Mouse (Mus musculus) heart, adult 2 months (tissue): Measurements from ENCODE around the gene Cyp2u1. TPM values are rescaled to one million over a fixed set of nuclear protein-coding genes. Genes with fewer than 3 reads are reported as not detected.
"Not testable (repeated sequence)": the region's sequence is repeated elsewhere in the genome, so short reads cannot be mapped to it uniquely, and the experiment has no call there.

Source experiments
- DNase-seq, 2 experiments: peaks; one replicate each; pipeline ENCODE4 v3.0.0; 2021
- H3K27ac ChIP-seq: fragments of 200-600 bp; 2 replicates; pipeline ENCODE4 v1.8.1; 2022
- H3K27me3 ChIP-seq: fragments of 200-500 bp; 2 replicates; pipeline ENCODE4 v1.6.1; 2012; ENCODE audit warnings: mild to moderate bottlenecking, low read length, inconsistent platforms, mixed read lengths; ENCODE audit not compliant: control insufficient read depth, insufficient read depth
- H3K36me3 ChIP-seq: fragments of 200-500 bp; 2 replicates; pipeline ENCODE4 v1.6.1; 2012; ENCODE audit warnings: low read length, inconsistent platforms; ENCODE audit not compliant: control insufficient read depth, insufficient read depth
- H3K4me1 ChIP-seq: fragments of 200-500 bp; 2 replicates; pipeline ENCODE4 v1.6.1; 2011; ENCODE audit warnings: low read length; ENCODE audit not compliant: control insufficient read depth, insufficient read depth
- H3K4me3 ChIP-seq: fragments of 200-600 bp; 2 replicates; pipeline ENCODE4 v1.8.1; 2022
- H3K79me2 ChIP-seq: fragments of 200-500 bp; replicated peaks from 2 replicates; pipeline ENCODE4 v1.6.1; 2012; ENCODE audit warnings: mild to moderate bottlenecking, inconsistent platforms, low read length, moderate library complexity, mixed read lengths; ENCODE audit not compliant: control insufficient read depth, insufficient read depth
- H3K9ac ChIP-seq: fragments of 200-500 bp; 2 replicates; pipeline ENCODE4 v1.6.1; 2012; ENCODE audit warnings: low read depth, mild to moderate bottlenecking, control low read depth, inconsistent platforms, low read length, mixed read lengths
- CTCF ChIP-seq: fragments of 200-600 bp; IDR thresholded peaks from 2 replicates; pipeline ENCODE4 v1.8.1; 2022; ENCODE audit warnings: antibody characterized with exemption, mild to moderate bottlenecking, moderate library complexity
- EP300 ChIP-seq: fragments of 200-500 bp; IDR thresholded peaks from 2 replicates; pipeline ENCODE4 v1.6.1; 2011; ENCODE audit warnings: low read depth, low read length, control low read depth; ENCODE audit not compliant: insufficient read depth
- POLR2A ChIP-seq: fragments of 200-500 bp; IDR thresholded peaks from 2 replicates; pipeline ENCODE4 v1.6.1; 2011; ENCODE audit warnings: mild to moderate bottlenecking, low read depth, low read length, control low read depth; ENCODE audit not compliant: insufficient read depth
- WGBS: fragments of 180-500 bp; shearing (Covaris S2); methylation state at CpG from one replicate; pipeline ENCODE4 v1.1.7; 2018; 5-methylcytosine and 5-hydroxymethylcytosine counted together
- intact Hi-C: fragments of 180-260 bp; cut with DNase I; formaldehyde crosslinking; loops from one replicate; pipeline ENCODE4 v1.15.1; 2025
- polyA plus RNA-seq: library from polyadenylated mRNA; depleted of rRNA; stranded (reverse); fragments of >200 nt; gene quantifications from 2 replicates; pipeline ENCODE4 v1.2.3, GENCODE M21; 2012
- total RNA-seq, 2 experiments: library from RNA; stranded (reverse); gene quantifications; 2 replicates each; pipeline ENCODE4 v1.2.3; 2021

Cyp2u1 gene
- total and polyA plus RNA-seq, 3 experiments = 13.0 to 40.9 (median 32.8) TPM

- Histone ChIP-seq H3K27ac (no peak overlapping the region), H3K27me3 (no peaks in the 10 kb centered on the region; the same call in 1 of the 2 replicates), H3K4me3 (no peak overlapping the region), H3K36me3 (no peaks in the 10 kb centered on the region), H3K79me2 (no peaks in the 10 kb centered on the region), H3K4me1 (no peaks in the 10 kb centered on the region), H3K9ac (no peak overlapping the region)
- DNase-seq = no peak
- WGBS = 89% methylated on average over 6 of the region's 6 CpGs
- intact Hi-C loops = no loop called here
- TF ChIP-seq EP300 = no peak
- no peak for TF ChIP-seq POLR2A
- no peak for TF ChIP-seq CTCF
Measured at GRCm38 (mm10) chr3:131345903-131346302, 42.9 kb upstream of the Cyp2u1 start.

- WGBS = 86% methylated on average over 6 of the region's 6 CpGs
- Histone ChIP-seq H3K9ac (no peak overlapping the region), H3K27me3 (no peaks in the 10 kb centered on the region; the same call in 1 of the 2 replicates), H3K27ac (no peak overlapping the region), H3K4me3 (no peak overlapping the region), H3K79me2 (no peaks in the 10 kb centered on the region), H3K36me3 (no peaks in the 10 kb centered on the region), H3K4me1 (no peaks in the 10 kb centered on the region)
- no peak for DNase-seq
- intact Hi-C loops = no loop called here
- TF ChIP-seq CTCF (no peak), EP300 (no peak), POLR2A (no peak)
Measured at GRCm38 (mm10) chr3:131343311-131343710, 40.3 kb upstream of the Cyp2u1 start.

GRCm38 (mm10) chr3:131340885-131341284 is 37.9 kb upstream of the Cyp2u1 start:
- H3K4me1 ChIP-seq = no peaks in the 10 kb centered on the region
- TF ChIP-seq POLR2A = no peak
- no peak for TF ChIP-seq CTCF
- no peak for TF ChIP-seq EP300
- DNase-seq = no peak
- H3K27ac ChIP-seq = no peak overlapping the region
- H3K9ac ChIP-seq = no peak overlapping the region
- intact Hi-C loops = no loop called here
- H3K36me3 ChIP-seq = no peaks in the 10 kb centered on the region
- H3K27me3 ChIP-seq = no peaks in the 10 kb centered on the region; the same call in 1 of the 2 replicates
- no peaks in the 10 kb centered on the region for H3K79me2 ChIP-seq
- 63% methylated on average over 3 of the region's 3 CpGs for WGBS
- no peak overlapping the region for H3K4me3 ChIP-seq

GRCm38 (mm10) chr3:131339280-131339679 is 36.3 kb upstream of the Cyp2u1 start:
- no peaks in the 10 kb centered on the region for H3K36me3 ChIP-seq
- no peaks in the 10 kb centered on the region; the same call in 1 of the 2 replicates for H3K27me3 ChIP-seq
- no peaks in the 10 kb centered on the region for H3K79me2 ChIP-seq
- DNase-seq = no peak
- H3K4me3 ChIP-seq = no peak overlapping the region
- WGBS = 67% methylated on average over 4 of the region's 4 CpGs
- no peak overlapping the region for H3K27ac ChIP-seq
- H3K4me1 ChIP-seq = no peaks in the 10 kb centered on the region; the same call in 1 of the 2 replicates
- H3K9ac ChIP-seq = no peak overlapping the region
- intact Hi-C loops = no loop called here
- TF ChIP-seq CTCF (no peak), EP300 (no peak), POLR2A (no peak)

- H3K36me3 ChIP-seq, H3K79me2 ChIP-seq, DNase-seq, H3K27me3 ChIP-seq, intact Hi-C loops, H3K4me3 ChIP-seq, H3K4me1 ChIP-seq, H3K27ac ChIP-seq, H3K9ac ChIP-seq: not testable (repeated sequence)
- 88% methylated on average over 7 of the region's 7 CpGs for WGBS
Measured at GRCm38 (mm10) chr3:131337749-131338148, 34.7 kb upstream of the Cyp2u1 start.

- WGBS = 92% methylated on average over 8 of the region's 8 CpGs
- H3K9ac ChIP-seq = no peak overlapping the region
- intact Hi-C loops = no loop called here
Measured at GRCm38 (mm10) chr3:131336629-131337028, 33.6 kb upstream of the Cyp2u1 start.

More at GRCm38 (mm10) chr3:131336629-131337028, 33.6 kb upstream of the Cyp2u1 start:
- TF ChIP-seq POLR2A = no peak
- no peak for TF ChIP-seq EP300
- TF ChIP-seq CTCF = no peak
- Histone ChIP-seq H3K4me1 (no peaks in the 10 kb centered on the region; the same call in 1 of the 2 replicates), H3K27ac (no peak overlapping the region), H3K27me3 (no peaks in the 10 kb centered on the region), H3K79me2 (no peaks in the 10 kb centered on the region), H3K36me3 (no peaks in the 10 kb centered on the region), H3K4me3 (no peak overlapping the region)
- no peak for DNase-seq
